Mouse (Mus musculus): ENCODE measurements around the gene Tmem235. TPM values are rescaled to one million over a fixed set of nuclear protein-coding genes. Genes with fewer than 3 reads are reported as not detected.

Tmem235 gene
- polyA plus RNA-seq, 1 experiment from 2014 or later: not detected

- H3K4me2 ChIP-seq: no peak overlapping the region
- H3K9ac ChIP-seq: no peak overlapping the region
- no peak overlapping the region for H3K4me3 ChIP-seq
- H3K4me1 ChIP-seq: no peaks in the 10 kb centered on the region
- WGBS: 73% methylated on average over 12 of the region's 12 CpGs
- ATAC-seq (replicated peaks): no peak
- H3K27me3 ChIP-seq (replicated peaks): no peaks in the 10 kb centered on the region
- no peaks in the 10 kb centered on the region for H3K9me3 ChIP-seq
- no peak overlapping the region for H3K27ac ChIP-seq
- no peaks in the 10 kb centered on the region for H3K36me3 ChIP-seq (replicated peaks)
Observed at GRCm38 (mm10) chr11:117914531-117914930, 54.0 kb downstream of the Tmem235 start.

Other genes starting within 250 kb of the Tmem235 start
- gene Tnrc6c, start 206.5 kb upstream of the Tmem235 start, polyA plus RNA-seq (2015; fragmentation: Nextera tagmentation; extraction: Ambion mirVana): 32.5 and 35.4 TPM in 2 replicates
- 1.00 and 1.5 TPM in 2 replicates for gene Tmc8, start 78.7 kb upstream of the Tmem235 start, polyA plus RNA-seq (2015; fragmentation: Nextera tagmentation; extraction: Ambion mirVana)
- gene Tmc6, start 78.6 kb upstream of the Tmem235 start, polyA plus RNA-seq (2015; fragmentation: Nextera tagmentation; extraction: Ambion mirVana): 4.2 and 5.7 TPM in 2 replicates
- gene 6030468B19Rik, start 63.1 kb upstream of the Tmem235 start, polyA plus RNA-seq (2015; fragmentation: Nextera tagmentation; extraction: Ambion mirVana): not detected in 2 replicates
- gene Gm20708, start 51.1 kb upstream of the Tmem235 start, polyA plus RNA-seq (2015; fragmentation: Nextera tagmentation; extraction: Ambion mirVana): 0.98 and 1.4 TPM in 2 replicates
- 15.8 and 18.4 TPM in 2 replicates for gene Syngr2, start 51.1 kb upstream of the Tmem235 start, polyA plus RNA-seq (2015; fragmentation: Nextera tagmentation; extraction: Ambion mirVana)
- gene Afmid, start 34.8 kb upstream of the Tmem235 start, polyA plus RNA-seq (2015; fragmentation: Nextera tagmentation; extraction: Ambion mirVana): 4.9 and 5.4 TPM in 2 replicates
- 15.3 and 19.7 TPM in 2 replicates for gene Tk1, start 34.7 kb upstream of the Tmem235 start, polyA plus RNA-seq (2015; fragmentation: Nextera tagmentation; extraction: Ambion mirVana)
- 29.4 and 32.8 TPM in 2 replicates for gene Birc5, start 11.5 kb upstream of the Tmem235 start, polyA plus RNA-seq (2015; fragmentation: Nextera tagmentation; extraction: Ambion mirVana)
- 5.3 and 5.6 TPM in 2 replicates for gene Tha1, start 12.7 kb downstream of the Tmem235 start, polyA plus RNA-seq (2015; fragmentation: Nextera tagmentation; extraction: Ambion mirVana)
- 8.7 and 8.9 TPM in 2 replicates for gene Socs3, start 109.3 kb downstream of the Tmem235 start, polyA plus RNA-seq (2015; fragmentation: Nextera tagmentation; extraction: Ambion mirVana)
- 62.5 and 63.5 TPM in 2 replicates for gene Pgs1, start 125.5 kb downstream of the Tmem235 start, polyA plus RNA-seq (2015; fragmentation: Nextera tagmentation; extraction: Ambion mirVana)